Mouse (Mus musculus): Measurements from ENCODE around the gene Ddx49. TPM values are rescaled to one million over a fixed set of nuclear protein-coding genes. Genes with fewer than 3 reads are reported as not detected.
A peak's percentile ranks its signal among the peaks of the same experiment; 100 is the strongest.

The Ddx49 gene
- polyA plus RNA-seq, 1 experiment from 2014 or later, result 32.9 TPM

DNA sequence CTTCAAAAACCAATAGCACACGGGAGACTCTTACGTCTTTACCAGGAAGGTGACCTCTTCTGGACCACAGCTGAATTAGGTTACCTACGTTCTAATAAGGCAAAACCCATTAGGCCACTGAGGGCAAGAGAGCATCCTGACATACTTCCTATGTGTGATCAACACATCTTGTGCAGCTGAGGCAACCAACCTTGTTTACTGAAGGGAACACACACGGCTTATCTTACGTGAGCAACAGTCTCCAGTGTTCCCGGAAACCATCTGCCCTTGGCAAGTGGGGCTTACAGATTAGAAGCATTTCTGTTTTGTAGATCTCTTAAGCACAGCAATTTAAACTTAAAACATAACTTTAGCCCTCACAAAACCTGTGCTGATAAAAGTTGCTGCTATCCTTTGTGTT lies 25.2 kb upstream of the Ddx49 start:
- Histone ChIP-seq H3K36me3 (ENCODE audit: control insufficient read depth, insufficient read depth) (peaks cover 13% of the 10 kb centered on the region), H3K4me1 (replicated peaks; ENCODE audit: control insufficient read depth, insufficient read depth, low read length) (no peaks in the 10 kb centered on the region), H3K9ac (ENCODE audit: low read depth, low read length) (no peak overlapping the region), H3K9me3 (ENCODE audit: control insufficient read depth) (no peaks in the 10 kb centered on the region), H3K4me3 (ENCODE audit: low read depth, low read length) (no peak overlapping the region), H3K27ac (ENCODE audit: low read depth, low read length) (no peak overlapping the region), H3K4me2 (replicated peaks; ENCODE audit: low read depth) (no peak overlapping the region), H3K27me3 (replicated peaks; ENCODE audit: control insufficient read depth, insufficient read depth, low read length) (no peaks in the 10 kb centered on the region)
- WGBS, result 91% methylated on average over 6 of the region's 6 CpGs
- TF ChIP-seq CTCF (IDR thresholded peaks at IDR 0.05; ENCODE audit: low read depth), result no peak
- no peak for ATAC-seq

GRCm38 (mm10) chr8:70323716-70324115 lies 21.4 kb upstream of the Ddx49 start:
- Histone ChIP-seq H3K4me1 (replicated peaks; ENCODE audit: control insufficient read depth, insufficient read depth, low read length) (no peaks in the 10 kb centered on the region), H3K9ac (ENCODE audit: low read depth, low read length) (no peak overlapping the region), H3K4me3 (ENCODE audit: low read depth, low read length) (no peak overlapping the region), H3K4me2 (replicated peaks; ENCODE audit: low read depth) (no peak overlapping the region), H3K27ac (ENCODE audit: low read depth, low read length) (no peak overlapping the region), H3K9me3 (ENCODE audit: control insufficient read depth) (no peaks in the 10 kb centered on the region), H3K27me3 (replicated peaks; ENCODE audit: control insufficient read depth, insufficient read depth, low read length) (no peaks in the 10 kb centered on the region), H3K36me3 (ENCODE audit: control insufficient read depth, insufficient read depth) (no peaks in the 10 kb centered on the region; the same call in 1 of the 2 replicates)
- TF ChIP-seq CTCF (IDR thresholded peaks at IDR 0.05; ENCODE audit: low read depth), result peak; percentile 17; the same call in 1 of the 2 replicates
- WGBS, result 92% methylated on average over 3 of the region's 3 CpGs
- no peak for ATAC-seq

- Histone ChIP-seq H3K36me3 (ENCODE audit: control insufficient read depth, insufficient read depth) (peaks cover 7% of the 10 kb centered on the region), H3K4me3 (ENCODE audit: low read depth, low read length) (no peak overlapping the region), H3K27ac (ENCODE audit: low read depth, low read length) (no peak overlapping the region), H3K9ac (ENCODE audit: low read depth, low read length) (no peak overlapping the region), H3K9me3 (ENCODE audit: control insufficient read depth) (no peaks in the 10 kb centered on the region), H3K27me3 (replicated peaks; ENCODE audit: control insufficient read depth, insufficient read depth, low read length) (0 out of 2 replicates have a peak, but pooled peaks cover 3% of the 10 kb centered on the region), H3K4me2 (replicated peaks; ENCODE audit: low read depth) (no peak overlapping the region), H3K4me1 (replicated peaks; ENCODE audit: control insufficient read depth, insufficient read depth, low read length) (0 out of 2 replicates have a peak, but pooled peaks cover 4% of the 10 kb centered on the region)
- 83% methylated on average over 5 of the region's 5 CpGs for WGBS
- no peak for TF ChIP-seq CTCF (IDR thresholded peaks at IDR 0.05; ENCODE audit: low read depth)
- ATAC-seq, result no peak
These were observed 15.6 kb upstream of the Ddx49 start for GRCm38 (mm10) chr8:70317872-70318271.

DNA sequence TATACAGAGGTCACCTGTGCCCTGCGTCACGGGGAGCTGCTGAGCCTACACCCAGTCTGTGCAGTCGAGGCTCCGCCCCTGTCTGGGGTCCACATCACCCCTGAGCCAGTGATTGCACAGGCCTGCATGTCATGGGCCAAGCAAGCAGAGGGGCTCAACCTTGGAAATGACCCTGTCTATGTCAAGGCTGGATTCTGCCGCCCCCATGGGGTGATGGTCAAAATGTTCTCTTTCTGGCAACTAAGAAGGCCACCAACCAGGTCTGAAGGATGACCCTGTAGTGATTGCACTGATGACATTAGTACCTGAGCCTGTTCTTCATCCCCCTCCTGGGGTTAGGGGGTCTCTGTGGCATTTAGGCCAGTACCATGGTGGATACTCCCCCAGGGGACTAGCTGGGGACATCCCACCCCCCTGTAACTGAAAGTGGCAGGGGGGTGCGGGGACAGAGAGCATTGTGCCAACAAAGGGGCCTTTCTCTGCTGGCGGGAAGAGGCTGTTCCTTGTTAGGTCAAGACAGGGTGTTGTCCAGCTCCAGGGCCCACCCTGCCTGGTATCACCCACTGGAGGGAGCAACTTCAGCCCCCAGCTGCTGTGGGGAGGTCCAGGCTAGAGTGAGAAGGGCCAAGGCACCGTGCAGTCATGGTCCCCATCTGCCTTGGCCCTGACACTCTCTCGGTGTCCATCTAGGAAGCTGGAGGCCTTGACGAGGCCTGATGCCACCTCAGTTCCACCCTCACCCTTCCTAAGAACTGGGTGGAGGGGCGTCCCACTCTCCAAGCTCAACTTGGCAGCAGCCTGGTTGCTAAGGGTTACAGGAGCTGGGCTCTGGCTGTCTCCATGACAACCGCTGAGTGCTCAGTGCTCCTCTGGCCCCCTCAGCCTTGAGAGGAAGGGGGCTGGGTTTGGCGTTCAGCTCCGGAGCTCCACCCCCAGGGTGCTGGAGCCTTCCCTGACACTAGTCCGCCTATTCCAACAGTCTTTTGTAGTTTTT lies 14.5 kb upstream of the Ddx49 start:
- WGBS, result 22% methylated on average over 15 of the region's 15 CpGs
- Histone ChIP-seq H3K4me1 (replicated peaks; ENCODE audit: control insufficient read depth, insufficient read depth, low read length) (0 out of 2 replicates have a peak, but pooled peaks cover 4% of the 10 kb centered on the region), H3K9ac (ENCODE audit: low read depth, low read length) (no peak overlapping the region), H3K36me3 (ENCODE audit: control insufficient read depth, insufficient read depth) (peaks cover 15% of the 10 kb centered on the region), H3K9me3 (ENCODE audit: control insufficient read depth) (no peaks in the 10 kb centered on the region), H3K27ac (ENCODE audit: low read depth, low read length) (no peak overlapping the region), H3K27me3 (replicated peaks; ENCODE audit: control insufficient read depth, insufficient read depth, low read length) (0 out of 2 replicates have a peak, but pooled peaks cover 3% of the 10 kb centered on the region), H3K4me3 (ENCODE audit: low read depth, low read length) (peak overlapping the region; percentile 55), H3K4me2 (replicated peaks; ENCODE audit: low read depth) (peak overlapping the region; percentile 89)
- peak; percentile 25; the same call in 1 of the 2 replicates for TF ChIP-seq CTCF (IDR thresholded peaks at IDR 0.05; ENCODE audit: low read depth)
- peak; percentile 28; the same call in 1 of the 2 replicates for ATAC-seq

DNA sequence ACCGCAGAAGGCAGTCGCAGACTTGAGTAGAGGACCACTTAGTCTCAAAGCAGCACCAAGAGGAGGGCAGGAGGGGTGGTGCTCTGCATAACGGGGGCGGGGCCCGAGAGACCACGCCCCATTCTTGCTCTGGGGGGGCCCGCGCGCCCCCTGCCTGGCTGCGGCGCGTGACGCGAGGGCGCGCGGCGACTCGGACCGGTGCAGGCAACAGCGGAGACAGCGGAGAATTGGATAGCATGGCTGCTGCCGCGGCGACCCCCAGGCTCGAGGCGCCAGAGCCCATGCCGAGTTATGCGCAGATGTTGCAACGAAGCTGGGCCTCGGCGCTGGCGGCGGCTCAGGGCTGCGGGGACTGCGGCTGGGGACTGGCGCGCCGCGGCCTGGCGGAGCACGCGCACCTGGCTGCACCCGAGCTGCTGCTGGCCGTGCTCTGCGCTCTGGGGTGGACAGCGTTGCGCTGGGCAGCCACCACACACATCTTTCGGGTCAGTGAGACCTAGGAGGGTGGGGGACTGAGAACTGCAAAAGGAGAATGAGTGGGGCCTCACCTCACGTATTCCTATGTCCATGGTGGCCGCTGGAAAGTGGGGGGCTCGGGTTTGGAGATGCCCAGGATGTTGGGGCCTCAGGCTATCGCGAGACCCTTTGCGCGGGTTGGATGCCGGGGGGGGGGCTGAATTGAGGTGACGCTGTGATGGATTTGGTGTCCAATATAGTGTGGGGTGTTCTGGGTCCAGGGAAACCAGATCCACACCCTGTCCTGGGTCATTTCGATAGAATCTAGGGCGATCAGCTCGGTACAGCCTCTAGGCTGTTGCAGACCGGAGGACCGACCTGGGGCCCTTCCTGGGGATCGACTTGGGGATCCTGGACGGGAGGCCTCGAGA lies 13.6 kb upstream of the Ddx49 start, which contains the start of gene Cers1:
Gene Cers1, plus strand, starts transcription at position 152 of the 887 bp plus-strand sequence.
- 3% methylated on average over 66 of the region's 66 CpGs for WGBS
- Histone ChIP-seq H3K9me3 (ENCODE audit: control insufficient read depth) (no peaks in the 10 kb centered on the region), H3K27me3 (replicated peaks; ENCODE audit: control insufficient read depth, insufficient read depth, low read length) (0 out of 2 replicates have a peak, but pooled peaks cover 3% of the 10 kb centered on the region), H3K4me2 (replicated peaks; ENCODE audit: low read depth) (peak within 1 kb of the TSS; percentile 89), H3K27ac (ENCODE audit: low read depth, low read length) (no peak within 1 kb of the TSS), H3K9ac (ENCODE audit: low read depth, low read length) (0 out of 2 replicates have a peak within 1 kb of the TSS, but pooled peaks have one; percentile 23), H3K4me1 (replicated peaks; ENCODE audit: control insufficient read depth, insufficient read depth, low read length) (0 out of 2 replicates have a peak, but pooled peaks cover 4% of the 10 kb centered on the region), H3K4me3 (ENCODE audit: low read depth, low read length) (peak within 1 kb of the TSS; percentile 55), H3K36me3 (ENCODE audit: control insufficient read depth, insufficient read depth) (peaks cover 24% of the 10 kb centered on the region)
- TF ChIP-seq CTCF (IDR thresholded peaks at IDR 0.05; ENCODE audit: low read depth), result peak; percentile 15; the same call in 1 of the 2 replicates
- ATAC-seq, result peak; percentile 12; the same call in 1 of the 2 replicates

Data from intestine, postnatal 0 days (tissue).